Comparison of ENCODE assay signal across 7 mouse cellular contexts in genomic region chr1:178320723-178321590, GRCm38 (mm10). TPM values are rescaled to one million over a fixed set of nuclear protein-coding genes. Genes with fewer than 3 reads are reported as not detected.
DNase-seq lines count a peak whose midpoint lies in the region; ATAC-seq and TF ChIP-seq lines count a peak whose summit lies in the region.

No protein-coding gene starts in this region.

- 0 out of 2 replicates have a peak overlapping the region, but pooled peaks have one; percentile 8 for H3K9ac ChIP-seq in limb, embryonic 15.5 days
- H3K9ac ChIP-seq in stomach, embryonic 14.5 days (replicated peaks; ENCODE audit: low read depth, low read length) = peak overlapping the region; percentile 60; the same call in 1 of the 2 replicates

- 34% methylated on average over 5 of the region's 5 CpGs for WGBS in limb, embryonic 15.5 days
- WGBS in stomach, embryonic 14.5 days = 42% methylated on average over 5 of the region's 5 CpGs

- peak overlapping the region; percentile 50 for H3K4me3 ChIP-seq in embryonic fibroblast, embryonic 13.5 days (ENCODE audit: insufficient read depth, low read length)
- peak overlapping the region; percentile 62 for H3K4me3 ChIP-seq in limb, embryonic 15.5 days
- H3K4me3 ChIP-seq in stomach, embryonic 14.5 days (ENCODE audit: low read depth, low read length) = peak overlapping the region; percentile 59

- ATAC-seq in limb, embryonic 15.5 days (ENCODE audit: insufficient number of reproducible peaks, low FRiP score, low TSS enrichment, low read depth) = no peak
- no peak for ATAC-seq in stomach, embryonic 14.5 days (ENCODE audit: insufficient number of reproducible peaks, insufficient read depth, low FRiP score, low read depth)

- peak; percentile 30 for DNase-seq in thymus, postnatal 0 days (ENCODE audit: low spot score)
- DNase-seq in thymus, postnatal 14 days = no peak
- DNase-seq in urinary bladder, adult 18-20 months (ENCODE audit: low spot score in 2 of 2) = no peak
- no peak for DNase-seq in kidney, adult 18-20 months

- H3K9me3 ChIP-seq in limb, embryonic 15.5 days = no peaks in the 10 kb centered on the region
- no peaks in the 10 kb centered on the region for H3K9me3 ChIP-seq in stomach, embryonic 14.5 days (ENCODE audit: control insufficient read depth, low read depth, low read length)

- TF ChIP-seq CTCF in embryonic fibroblast, embryonic 13.5 days (IDR thresholded peaks at IDR 0.05; ENCODE audit: borderline replicate concordance, insufficient read depth, low read length) = no peak

- peaks cover 40% of the 10 kb centered on the region for H3K36me3 ChIP-seq in limb, embryonic 15.5 days
- H3K36me3 ChIP-seq in stomach, embryonic 14.5 days (ENCODE audit: control insufficient read depth, insufficient read depth, low read length) = peaks cover 52% of the 10 kb centered on the region

- H3K27me3 ChIP-seq in limb, embryonic 15.5 days = no peaks in the 10 kb centered on the region
- H3K27me3 ChIP-seq in stomach, embryonic 14.5 days (ENCODE audit: control insufficient read depth, insufficient read depth, low read length) = no peaks in the 10 kb centered on the region

- H3K27ac ChIP-seq in embryonic fibroblast, embryonic 13.5 days (ENCODE audit: insufficient read depth, low read length) = peak overlapping the region; percentile 99
- peak overlapping the region; percentile 100 for H3K27ac ChIP-seq in limb, embryonic 15.5 days
- peak overlapping the region; percentile 99; the same call in 1 of the 2 replicates for H3K27ac ChIP-seq in stomach, embryonic 14.5 days (ENCODE audit: low read length)

- peaks cover 5% of the 10 kb centered on the region for H3K4me1 ChIP-seq in embryonic fibroblast, embryonic 13.5 days (ENCODE audit: control insufficient read depth, insufficient read depth, low read length)
- H3K4me1 ChIP-seq in limb, embryonic 15.5 days = peaks cover 14% of the 10 kb centered on the region
- H3K4me1 ChIP-seq in stomach, embryonic 14.5 days (ENCODE audit: control insufficient read depth, insufficient read depth, low read length) = peaks cover 10% of the 10 kb centered on the region; the same call in 1 of the 2 replicates

- H3K4me2 ChIP-seq in limb, embryonic 15.5 days = peak overlapping the region; percentile 54
- peak overlapping the region; percentile 74 for H3K4me2 ChIP-seq in stomach, embryonic 14.5 days (replicated peaks; ENCODE audit: low read depth, low read length)

- no peak for TF ChIP-seq POLR2A in embryonic fibroblast, embryonic 13.5 days (IDR thresholded peaks at IDR 0.05; ENCODE audit: low read depth, low read length)

RNA-seq across cellular contexts. Expression of gene Cox20, which starts 2.0 kb away (rescaled TPM):
- 195 and 218 TPM in 2 replicates for polyA plus RNA-seq in thymus, postnatal 0 days (2015; fragmentation: Nextera tagmentation; extraction: Ambion mirVana)
- 55.7 and 66.8 TPM in 2 replicates for polyA plus RNA-seq in embryonic fibroblast, embryonic 13.5 days (2011; ENCODE audit: insufficient read length, low read depth, missing spikeins)
- polyA plus RNA-seq in limb, embryonic 15.5 days (2015; fragmentation: Nextera tagmentation; extraction: Ambion mirVana) = 101 TPM in 2 replicates
- polyA plus RNA-seq in stomach, embryonic 14.5 days (2014; fragmentation: Nextera tagmentation; extraction: Ambion mirVana) = 138 and 149 TPM in 2 replicates

RNA-seq across cellular contexts. Expression of gene Hnrnpu, which starts 16.6 kb away (rescaled TPM):
- 398 and 450 TPM in 2 replicates for polyA plus RNA-seq in thymus, postnatal 0 days (2015; fragmentation: Nextera tagmentation; extraction: Ambion mirVana)
- polyA plus RNA-seq in embryonic fibroblast, embryonic 13.5 days (2011; ENCODE audit: insufficient read length, low read depth, missing spikeins) = 522 and 619 TPM in 2 replicates
- 250 and 296 TPM in 2 replicates for polyA plus RNA-seq in limb, embryonic 15.5 days (2015; fragmentation: Nextera tagmentation; extraction: Ambion mirVana)
- 364 and 458 TPM in 2 replicates for polyA plus RNA-seq in stomach, embryonic 14.5 days (2014; fragmentation: Nextera tagmentation; extraction: Ambion mirVana)
